Mouse (Mus musculus) embryonic facial prominence, embryonic 10.5 days (tissue): ENCODE results near the gene Cfap157. TPM values are rescaled to one million over a fixed set of nuclear protein-coding genes. Genes with fewer than 3 reads are reported as not detected.

Source experiments
- DNase-seq: peaks from one replicate; pipeline ENCODE4 v3.0.0-alpha.2; 2017; ENCODE audit warnings: low spot score
- H3K27ac ChIP-seq: fragments of 300-500 bp; sonication (generic); replicated peaks from 2 replicates; pipeline ENCODE4 v1.5.1; 2016; ENCODE audit warnings: mild to moderate bottlenecking
- H3K27me3 ChIP-seq: fragments of 300-500 bp; sonication (generic); replicated peaks from 2 replicates; pipeline ENCODE4 v1.6.1; 2016; ENCODE audit warnings: low read depth, mild to moderate bottlenecking; ENCODE audit not compliant: poor library complexity, severe bottlenecking
- H3K36me3 ChIP-seq: fragments of 300-500 bp; sonication (generic); replicated peaks from 2 replicates; pipeline ENCODE4 v1.6.1; 2016; ENCODE audit warnings: mild to moderate bottlenecking, moderate library complexity
- H3K4me1 ChIP-seq: fragments of 300-500 bp; sonication (generic); 2 replicates; pipeline ENCODE4 v1.6.1; 2016
- H3K4me3 ChIP-seq: fragments of 300-500 bp; sonication (generic); 2 replicates; pipeline ENCODE4 v1.5.1; 2016; ENCODE audit warnings: mild to moderate bottlenecking, moderate library complexity
- H3K9me3 ChIP-seq: fragments of 300-500 bp; sonication (generic); 2 replicates; pipeline ENCODE4 v1.6.1; 2016; ENCODE audit warnings: mild to moderate bottlenecking
- WGBS: fragments of 180-500 bp; shearing (Covaris S2); methylation state at CpG from one replicate; pipeline ENCODE4 v1.1.7; 2016; 5-methylcytosine and 5-hydroxymethylcytosine counted together
- polyA plus RNA-seq: library from polyadenylated mRNA; unstranded; fragments of >200 nt; fragmentation: Nextera tagmentation; extraction: Ambion mirVana; gene quantifications from 2 replicates; pipeline ENCODE4 v1.2.1, GENCODE M21; 2016

Cfap157 gene
- polyA plus RNA-seq, 1 experiment from 2014 or later, result 0.60 TPM

DNA sequence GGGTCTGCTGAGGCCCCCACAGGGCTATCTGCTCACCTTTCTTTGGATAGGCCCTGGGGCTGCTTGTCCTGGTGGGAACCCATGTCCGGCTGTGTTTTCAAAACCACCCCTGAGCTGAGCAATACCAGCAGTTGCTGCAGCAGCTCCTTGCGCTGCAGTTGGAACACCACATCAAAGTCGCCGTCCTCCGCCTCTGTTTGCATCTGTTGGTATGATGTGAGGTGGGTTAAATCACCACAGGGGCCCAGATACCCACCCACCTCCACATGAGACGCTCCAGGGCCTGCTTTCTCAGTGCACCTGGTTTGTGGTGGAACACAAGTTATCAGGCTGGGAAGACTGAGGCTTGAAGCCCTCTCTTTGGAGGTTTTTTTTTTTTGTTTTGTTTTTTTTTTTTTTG is 6.1 kb downstream of the Cfap157 start:
- peaks cover 26% of the 10 kb centered on the region for H3K27me3 ChIP-seq
- H3K4me1 ChIP-seq, result peaks cover 39% of the 10 kb centered on the region
- H3K36me3 ChIP-seq, result no peaks in the 10 kb centered on the region
- WGBS, result 95% methylated on average over 6 of the region's 6 CpGs
- no peaks in the 10 kb centered on the region for H3K9me3 ChIP-seq
- no peak for DNase-seq
- H3K4me3 ChIP-seq, result no peak overlapping the region
- H3K27ac ChIP-seq, result no peak overlapping the region

DNA sequence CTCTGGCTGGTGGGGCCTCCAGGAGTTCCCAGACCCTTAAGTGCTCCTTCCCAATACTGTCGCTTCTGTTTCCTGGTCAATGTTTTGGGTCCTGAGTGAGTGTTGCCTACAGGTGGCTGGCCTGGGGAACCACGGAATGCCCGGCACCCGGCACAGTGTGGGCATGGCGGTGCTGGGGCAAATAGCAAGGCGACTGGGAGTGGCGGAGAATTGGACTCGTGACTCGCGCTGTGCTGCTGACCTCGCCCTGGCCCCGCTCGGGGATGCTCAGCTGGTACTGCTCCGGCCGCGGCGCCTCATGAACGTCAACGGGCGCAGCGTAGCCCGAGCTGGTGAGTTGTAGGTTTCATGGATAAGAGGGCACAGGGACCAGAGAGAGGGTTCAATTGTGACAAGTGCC is 8.0 kb downstream of the Cfap157 start:
- Histone ChIP-seq H3K36me3 (no peaks in the 10 kb centered on the region), H3K4me1 (peaks cover 53% of the 10 kb centered on the region), H3K4me3 (peak overlapping the region; percentile 77), H3K9me3 (no peaks in the 10 kb centered on the region), H3K27me3 (peaks cover 26% of the 10 kb centered on the region), H3K27ac (no peak overlapping the region)
- DNase-seq, result no peak
- WGBS, result 19% methylated on average over 22 of the region's 22 CpGs

DNA sequence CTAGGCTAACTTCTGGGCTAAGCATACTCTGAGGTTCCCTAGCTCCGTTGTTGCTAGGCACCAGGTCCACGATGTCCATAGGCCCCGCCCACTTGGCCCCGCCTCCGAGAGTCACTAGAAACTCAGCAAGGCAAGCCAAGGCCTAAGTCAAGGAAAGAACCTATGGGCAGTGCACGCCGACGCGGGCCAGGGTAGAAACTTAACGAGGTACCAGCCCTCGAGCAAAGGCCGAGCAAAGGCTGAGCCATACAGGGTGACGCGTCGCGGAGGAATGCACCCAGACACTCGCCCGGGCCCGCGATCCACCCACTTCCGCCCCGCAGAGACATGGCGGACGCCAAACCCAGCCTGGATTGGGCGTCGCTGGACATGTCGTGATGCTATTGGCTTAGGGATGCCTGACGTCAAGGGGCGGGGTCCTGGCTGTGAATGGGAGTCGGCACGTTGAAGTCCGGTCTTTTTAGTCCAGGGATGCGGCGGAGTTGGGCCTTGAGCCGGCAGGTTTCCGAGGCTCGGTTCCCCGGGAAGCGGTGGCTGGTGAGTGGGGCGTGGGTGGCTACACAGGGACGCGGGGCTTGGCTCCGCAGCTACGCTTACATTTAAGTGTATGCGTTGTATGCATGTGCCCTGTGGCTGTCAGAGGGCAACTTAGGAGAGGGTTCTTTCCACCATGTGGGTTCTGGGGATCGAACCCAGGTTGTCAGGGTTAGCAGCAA is 8.7 kb downstream of the Cfap157 start, which contains the start of the genes Ttc16 and Ptrh1:
TSS of gene Ttc16 (minus strand) at position 275 of the 716 bp plus-strand sequence.
TSS of gene Ptrh1 (plus strand) at position 428 of the 716 bp plus-strand sequence.
- peak; percentile 98 for DNase-seq
- WGBS, result under 1% methylated on average over 46 of the region's 46 CpGs
- H3K36me3 ChIP-seq, result no peaks in the 10 kb centered on the region

DNA sequence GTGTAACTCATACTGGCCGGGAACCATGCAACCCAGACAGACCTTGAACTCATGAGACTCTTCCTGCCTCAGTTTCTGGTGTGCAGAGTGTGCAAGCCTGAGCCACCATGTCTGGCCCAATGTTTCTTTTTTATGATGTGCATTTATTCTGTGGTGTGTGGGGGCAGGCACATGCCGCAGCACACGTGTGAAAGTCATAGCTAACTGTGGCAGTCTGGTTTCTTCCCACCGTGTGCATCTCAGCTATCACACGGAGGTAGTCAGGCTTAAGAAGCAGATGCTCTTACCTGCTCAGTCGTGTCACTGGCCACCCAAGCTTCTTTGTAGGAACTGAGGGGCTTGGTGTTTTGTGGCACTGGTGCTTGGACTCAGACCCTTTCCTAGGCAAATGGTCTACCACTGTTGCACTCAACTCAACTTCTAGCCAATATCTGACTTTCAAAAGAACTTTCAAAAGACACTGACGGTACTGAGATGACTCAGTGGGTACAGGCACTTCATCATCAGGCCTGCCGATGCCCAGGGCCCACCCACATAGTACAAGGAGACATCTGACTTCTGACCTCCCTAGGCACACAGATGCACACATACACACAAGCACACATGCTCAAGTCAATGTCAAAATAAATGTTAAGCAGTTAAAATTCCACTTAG is 11.5 kb downstream of the Cfap157 start:
- Histone ChIP-seq H3K27me3 (peaks cover 29% of the 10 kb centered on the region), H3K4me3 (no peak overlapping the region), H3K4me1 (peaks cover 66% of the 10 kb centered on the region), H3K9me3 (no peaks in the 10 kb centered on the region), H3K36me3 (no peaks in the 10 kb centered on the region), H3K27ac (no peak overlapping the region)
- 84% methylated on average over 8 of the region's 8 CpGs for WGBS
- DNase-seq, result no peak

More for the DNA sequence above, 8.7 kb downstream of the Cfap157 start, which contains the start of the genes Ttc16 and Ptrh1:
- H3K9me3 ChIP-seq, result no peaks in the 10 kb centered on the region
- peaks cover 51% of the 10 kb centered on the region for H3K4me1 ChIP-seq
- H3K27ac ChIP-seq, result peak within 1 kb of the TSS; percentile 84
- H3K27me3 ChIP-seq, result peaks cover 26% of the 10 kb centered on the region
- H3K4me3 ChIP-seq, result peak within 1 kb of the TSS; percentile 77

DNA sequence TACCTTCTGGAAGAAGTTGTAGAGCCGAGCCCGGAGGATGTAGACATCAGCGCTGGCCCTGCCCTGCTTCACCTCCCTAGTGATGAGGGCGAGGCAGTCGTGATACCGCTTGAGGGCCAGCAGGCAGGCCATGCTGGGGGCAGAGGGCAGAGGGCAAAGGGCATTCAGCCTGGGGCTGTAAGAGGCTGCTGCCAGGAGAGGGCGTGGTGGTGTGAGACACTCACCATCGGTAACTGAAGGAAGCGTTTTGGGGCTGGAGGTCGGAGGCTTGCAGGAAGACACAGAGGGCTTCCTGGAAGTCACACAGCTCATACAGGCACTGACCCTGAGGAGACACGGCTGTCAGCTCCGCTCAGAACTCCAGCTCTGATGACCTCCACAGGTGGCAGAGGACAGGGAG is 12.3 kb downstream of the Cfap157 start:
- DNase-seq, result no peak
- no peak overlapping the region for H3K27ac ChIP-seq
- H3K27me3 ChIP-seq, result peaks cover 21% of the 10 kb centered on the region
- no peaks in the 10 kb centered on the region for H3K9me3 ChIP-seq
- 19% methylated on average over 12 of the region's 12 CpGs for WGBS
- H3K36me3 ChIP-seq, result no peaks in the 10 kb centered on the region
- H3K4me3 ChIP-seq, result no peak overlapping the region; the same call in 1 of the 2 replicates
- H3K4me1 ChIP-seq, result peaks cover 73% of the 10 kb centered on the region

DNA sequence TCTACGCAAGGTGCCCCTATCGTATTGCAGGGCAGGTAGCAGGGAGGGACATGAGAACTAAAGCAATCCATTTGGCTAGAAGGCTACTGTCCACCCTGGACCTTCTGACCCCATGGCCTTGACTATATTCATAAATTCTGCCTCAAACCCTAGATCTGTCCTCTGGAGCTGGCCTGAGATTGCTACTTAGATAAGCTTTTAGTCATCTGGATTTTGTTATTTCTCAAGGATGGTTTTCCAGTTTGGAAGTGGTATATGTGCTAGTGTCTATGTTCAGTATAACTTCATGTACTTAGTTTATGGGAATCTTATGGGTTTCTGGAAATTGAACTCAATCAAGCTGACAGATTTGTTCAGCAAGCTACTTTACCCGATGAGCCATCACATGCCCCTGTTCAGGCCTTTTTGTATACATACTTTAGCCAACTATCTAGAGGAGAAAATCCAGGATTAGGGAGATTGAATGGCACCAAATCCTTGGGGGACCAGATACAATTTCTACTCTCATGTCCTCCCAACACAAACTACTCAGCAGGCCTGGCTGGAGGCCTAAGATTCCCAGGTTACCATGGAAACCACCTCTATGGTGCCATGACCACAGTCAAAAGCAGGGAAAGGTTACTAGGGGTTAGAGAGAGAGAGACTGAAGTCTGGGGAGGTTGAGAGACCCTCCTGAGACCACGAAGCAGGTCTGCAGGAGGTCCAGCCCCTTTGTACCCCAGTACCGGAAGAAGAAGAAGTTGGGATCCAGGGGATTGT is 14.7 kb downstream of the Cfap157 start:
- Histone ChIP-seq H3K4me1 (peaks cover 55% of the 10 kb centered on the region), H3K27me3 (0 out of 2 replicates have a peak, but pooled peaks cover 12% of the 10 kb centered on the region), H3K4me3 (no peak overlapping the region), H3K9me3 (no peaks in the 10 kb centered on the region), H3K36me3 (no peaks in the 10 kb centered on the region), H3K27ac (no peak overlapping the region)
- WGBS, result 74% methylated on average over 5 of the region's 5 CpGs
- DNase-seq, result no peak

- H3K27ac ChIP-seq, result no peak overlapping the region
- 53% methylated on average over 19 of the region's 19 CpGs for WGBS
Observed at GRCm38 (mm10) chr2:32768661-32769285, 15.5 kb downstream of the Cfap157 start.

GRCm38 (mm10) chr2:32767241-32767640 is 17.0 kb downstream of the Cfap157 start:
- Histone ChIP-seq H3K27ac (no peak overlapping the region), H3K4me3 (no peak overlapping the region), H3K4me1 (peaks cover 51% of the 10 kb centered on the region), H3K9me3 (no peaks in the 10 kb centered on the region), H3K27me3 (0 out of 2 replicates have a peak, but pooled peaks cover 6% of the 10 kb centered on the region), H3K36me3 (peaks cover 12% of the 10 kb centered on the region)
- no peak for DNase-seq
- WGBS, result 78% methylated on average over 12 of the region's 12 CpGs

More at GRCm38 (mm10) chr2:32768661-32769285, 15.5 kb downstream of the Cfap157 start:
- Histone ChIP-seq H3K4me3 (0 out of 2 replicates have a peak overlapping the region, but pooled peaks have one; percentile 21), H3K9me3 (no peaks in the 10 kb centered on the region), H3K4me1 (peaks cover 54% of the 10 kb centered on the region), H3K36me3 (no peaks in the 10 kb centered on the region), H3K27me3 (0 out of 2 replicates have a peak, but pooled peaks cover 10% of the 10 kb centered on the region)
- DNase-seq, result peak; percentile 38

GRCm38 (mm10) chr2:32763353-32763752 is 20.9 kb downstream of the Cfap157 start:
- peaks cover 43% of the 10 kb centered on the region for H3K36me3 ChIP-seq
- no peak for DNase-seq
- no peaks in the 10 kb centered on the region for H3K9me3 ChIP-seq
- H3K4me1 ChIP-seq, result peaks cover 22% of the 10 kb centered on the region
- H3K4me3 ChIP-seq, result no peak overlapping the region
- no peaks in the 10 kb centered on the region for H3K27me3 ChIP-seq
- WGBS, result 76% methylated on average over 3 of the region's 3 CpGs
- no peak overlapping the region for H3K27ac ChIP-seq

DNA sequence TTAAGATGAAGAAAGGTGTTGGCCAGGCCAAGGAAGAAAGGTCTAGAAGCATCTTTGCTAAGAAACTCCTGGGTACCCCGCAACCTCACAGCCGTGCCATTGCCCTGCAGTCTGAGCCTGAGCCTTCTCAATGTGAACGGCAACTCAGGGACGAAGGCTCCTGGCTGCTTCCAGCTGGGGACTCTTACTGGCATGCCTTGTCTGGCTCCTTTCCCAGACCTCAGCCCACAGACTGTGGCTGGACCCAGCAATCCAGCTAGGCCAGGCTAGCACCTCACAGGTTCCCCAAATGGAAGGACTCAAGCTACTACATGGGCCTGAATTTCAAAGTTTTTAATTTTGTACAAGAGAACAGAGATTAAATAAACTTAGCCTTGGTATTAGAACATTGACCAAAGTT is 22.4 kb downstream of the Cfap157 start:
- Histone ChIP-seq H3K36me3 (peaks cover 43% of the 10 kb centered on the region), H3K4me3 (no peak overlapping the region), H3K27ac (no peak overlapping the region), H3K27me3 (no peaks in the 10 kb centered on the region), H3K4me1 (peaks cover 25% of the 10 kb centered on the region), H3K9me3 (no peaks in the 10 kb centered on the region)
- DNase-seq, result no peak
- 95% methylated on average over 4 of the region's 4 CpGs for WGBS

DNA sequence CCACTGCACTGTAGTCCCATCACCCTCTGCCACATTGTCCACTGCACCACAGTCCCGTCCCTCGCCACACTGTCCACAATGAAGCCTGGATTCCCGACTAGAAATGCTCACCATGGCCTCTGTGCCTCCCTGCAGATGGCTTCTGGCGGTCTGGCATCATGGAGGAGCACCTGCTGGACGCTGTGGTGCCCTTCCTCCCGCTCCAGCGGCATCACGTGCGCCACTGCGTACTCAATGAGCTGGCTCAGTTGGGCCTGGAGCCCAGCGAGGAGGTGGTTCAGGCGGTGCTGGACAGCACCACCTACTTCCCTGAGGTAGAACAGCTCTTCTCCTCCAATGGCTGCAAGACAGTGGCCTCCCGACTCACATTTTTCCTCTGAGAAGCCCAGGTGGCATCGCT is 22.9 kb downstream of the Cfap157 start:
- 87% methylated on average over 14 of the region's 14 CpGs for WGBS
- no peaks in the 10 kb centered on the region for H3K9me3 ChIP-seq
- H3K36me3 ChIP-seq, result peaks cover 43% of the 10 kb centered on the region
- H3K27ac ChIP-seq, result no peak overlapping the region
- no peak overlapping the region for H3K4me3 ChIP-seq
- peaks cover 22% of the 10 kb centered on the region for H3K4me1 ChIP-seq
- no peaks in the 10 kb centered on the region for H3K27me3 ChIP-seq
- DNase-seq, result no peak

GRCm38 (mm10) chr2:32759001-32759400 is 25.2 kb downstream of the Cfap157 start:
- Histone ChIP-seq H3K27ac (no peak overlapping the region), H3K9me3 (no peaks in the 10 kb centered on the region), H3K4me3 (peak overlapping the region; percentile 75; the same call in 1 of the 2 replicates), H3K27me3 (no peaks in the 10 kb centered on the region), H3K36me3 (peaks cover 55% of the 10 kb centered on the region), H3K4me1 (peaks cover 22% of the 10 kb centered on the region)
- DNase-seq, result no peak
- 80% methylated on average over 2 of the region's 2 CpGs for WGBS
